Mouse (Mus musculus): ENCODE measurements at regions not wholly inside any gene's neighbourhood (a gene's known extent, or its start where the extent isn't known, plus 50 kb on each side); places are given as distances from the start of the nearest gene placed in this dataset.

GRCm38 (mm10) chr15:27381565-27381964 is 84.9 kb upstream of the Ank start:
- DNase-seq (ENCODE audit: low spot score in 2 of 2) = no peak

- DNase-seq (ENCODE audit: low spot score in 2 of 2) = no peak
Measured at GRCm38 (mm10) chr15:27390567-27390966, 75.9 kb upstream of the Ank start.

GRCm38 (mm10) chr15:27405721-27406161 is 60.7 kb upstream of the Ank start:
- DNase-seq (ENCODE audit: low spot score in 2 of 2) = no peak

- no peak for DNase-seq (ENCODE audit: low spot score in 2 of 2)
Measured at GRCm38 (mm10) chr15:27409856-27410255, 56.6 kb upstream of the Ank start.

GRCm38 (mm10) chr15:27412304-27412703 is 54.2 kb upstream of the Ank start:
- DNase-seq (ENCODE audit: low spot score in 2 of 2) = no peak

- DNase-seq (ENCODE audit: low spot score in 2 of 2) = no peak
Measured at GRCm38 (mm10) chr15:27412761-27413160, 53.7 kb upstream of the Ank start.

- DNase-seq (ENCODE audit: low spot score in 2 of 2) = no peak
Measured at GRCm38 (mm10) chr15:27413486-27413885, 53.0 kb upstream of the Ank start.

GRCm38 (mm10) chr15:27414819-27415218 is 51.7 kb upstream of the Ank start:
- no peak for DNase-seq (ENCODE audit: low spot score in 2 of 2)
